Mouse (Mus musculus) left cerebral cortex, adult 11 months (tissue): ENCODE results near the gene Nxf1.
"Not testable (repeated sequence)": the region's sequence is repeated elsewhere in the genome, so short reads cannot be mapped to it uniquely, and the experiment has no call there.

Experiments
- DNase-seq: peaks from one replicate; pipeline ENCODE4 v3.0.0; 2022; ENCODE audit warnings: low spot score

Gene Nxf1

GRCm38 (mm10) chr19:8724392-8724791 lies 32.5 kb upstream of the Nxf1 start:
- no peak for DNase-seq

GRCm38 (mm10) chr19:8725081-8725613 lies 31.7 kb upstream of the Nxf1 start:
- no peak for DNase-seq

- no peak for DNase-seq
Measured at GRCm38 (mm10) chr19:8726609-8727390, 30.1 kb upstream of the Nxf1 start.

- no peak for DNase-seq
Measured at GRCm38 (mm10) chr19:8727495-8728114, 29.3 kb upstream of the Nxf1 start.

- not testable (repeated sequence) for DNase-seq
Measured at GRCm38 (mm10) chr19:8728335-8729099, 28.4 kb upstream of the Nxf1 start.

GRCm38 (mm10) chr19:8734334-8734733 lies 22.5 kb upstream of the Nxf1 start:
- no peak for DNase-seq

- peak; percentile 83 for DNase-seq
Measured at GRCm38 (mm10) chr19:8735389-8736159, 21.3 kb upstream of the Nxf1 start, which contains the start of gene Wdr74. Gene Wdr74, plus strand, starts transcription at chr19:8735827.

GRCm38 (mm10) chr19:8736160-8736467 lies 20.8 kb upstream of the Nxf1 start:
- no peak for DNase-seq

GRCm38 (mm10) chr19:8738911-8739310 lies 18.0 kb upstream of the Nxf1 start:
- no peak for DNase-seq

GRCm38 (mm10) chr19:8739646-8740045 lies 17.2 kb upstream of the Nxf1 start:
- no peak for DNase-seq

- no peak for DNase-seq
Measured at GRCm38 (mm10) chr19:8740603-8741002, 16.3 kb upstream of the Nxf1 start, which contains the start of gene 1700092M07Rik. Gene 1700092M07Rik, plus strand, starts transcription at chr19:8740718.

GRCm38 (mm10) chr19:8741243-8741869 lies 15.5 kb upstream of the Nxf1 start, which contains the start of gene Stx5a:
Gene Stx5a, plus strand, starts transcription at chr19:8741413.
- peak; percentile 96 for DNase-seq

- no peak for DNase-seq
Measured at GRCm38 (mm10) chr19:8742176-8742575, 14.7 kb upstream of the Nxf1 start.

GRCm38 (mm10) chr19:8745382-8745781 lies 11.5 kb upstream of the Nxf1 start:
- no peak for DNase-seq

GRCm38 (mm10) chr19:8747368-8747767 lies 9.5 kb upstream of the Nxf1 start:
- no peak for DNase-seq

- DNase-seq = no peak
Measured at GRCm38 (mm10) chr19:8755652-8756051, 1.2 kb upstream of the Nxf1 start.

GRCm38 (mm10) chr19:8757471-8757998 lies 662 bp downstream of the Nxf1 start:
- no peak for DNase-seq

GRCm38 (mm10) chr19:8758899-8759298 lies 2.0 kb downstream of the Nxf1 start:
- no peak for DNase-seq

GRCm38 (mm10) chr19:8760757-8761156 lies 3.9 kb downstream of the Nxf1 start:
- no peak for DNase-seq

- no peak for DNase-seq
Measured at GRCm38 (mm10) chr19:8763276-8763675, 6.4 kb downstream of the Nxf1 start.

- DNase-seq = no peak
Measured at GRCm38 (mm10) chr19:8765562-8765961, 8.7 kb downstream of the Nxf1 start.
